Mouse (Mus musculus) C2C12 (cell line): ENCODE measurements around the gene Zfp687.

Experiments
- CTCF ChIP-seq: IDR thresholded peaks from one replicate; pipeline ENCODE4 v1.5.1; 2011; ENCODE audit not compliant: control insufficient read depth, insufficient read depth, insufficient read length
- MAX ChIP-seq: IDR thresholded peaks from one replicate; pipeline ENCODE4 v1.6.1; 2011; ENCODE audit warnings: mild to moderate bottlenecking, control low read depth
- MYOG ChIP-seq: IDR thresholded peaks from one replicate; pipeline ENCODE4 v1.6.1; 2011; ENCODE audit not compliant: control insufficient read depth, insufficient read length; ENCODE audit errors: extremely low read depth
- USF1 ChIP-seq: IDR thresholded peaks from one replicate; pipeline ENCODE4 v1.6.1; 2011; ENCODE audit warnings: low read depth, mild to moderate bottlenecking, control low read depth, moderate library complexity

DNA sequence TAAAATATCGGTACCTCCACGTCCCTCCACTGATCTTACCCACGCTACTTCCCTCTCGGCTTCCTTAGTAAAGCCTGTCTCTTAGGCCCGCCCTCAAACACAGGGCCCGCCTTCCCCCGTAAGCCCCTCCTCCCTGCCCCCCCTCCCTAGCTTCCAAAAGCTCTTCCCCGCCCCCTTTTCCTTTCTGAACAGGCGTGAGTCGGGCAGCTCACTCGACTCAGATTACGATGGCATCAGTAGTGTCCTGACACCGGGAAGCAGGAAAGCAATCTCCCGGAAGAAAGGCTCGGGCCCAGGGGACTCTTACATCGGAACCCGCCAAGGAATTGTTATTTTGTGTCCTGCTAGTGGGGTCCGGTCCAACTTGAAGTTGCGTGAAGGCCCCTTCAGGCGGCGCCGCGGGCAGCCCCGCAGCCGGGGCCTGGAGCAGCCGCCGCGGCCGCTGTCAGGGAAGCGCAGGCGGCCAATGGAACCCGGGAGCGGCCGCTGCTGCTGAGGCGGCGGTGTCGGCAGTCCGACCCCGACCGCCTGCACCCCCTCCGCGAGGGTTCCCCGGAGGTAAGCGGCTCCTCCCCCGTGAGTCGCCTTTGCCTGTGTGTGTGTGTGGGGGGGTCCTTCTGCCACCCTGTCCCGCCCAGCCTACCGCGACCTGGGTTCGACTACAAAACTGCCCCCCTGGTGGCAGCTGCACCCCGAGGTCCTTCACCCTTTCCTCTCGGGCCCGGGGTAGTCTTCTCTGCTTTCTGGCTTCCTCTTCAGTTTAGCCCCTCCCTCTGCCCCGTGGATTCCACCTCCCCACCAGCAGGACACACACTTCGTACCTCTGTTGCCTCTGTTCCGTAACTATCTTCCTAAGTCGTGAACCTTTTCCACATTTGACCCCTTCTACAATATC is 40.5 kb downstream of the Zfp687 start, which contains the start of gene Pi4kb:
- TF ChIP-seq CTCF (no peak), USF1 (no peak), MYOG (no peak), MAX (peak; percentile 91)
